Mouse (Mus musculus) thymus, adult 2 months (tissue): ENCODE data around the gene Copb2.

Experiments used
- CTCF ChIP-seq: fragments of 200-500 bp; IDR thresholded peaks from 2 replicates; pipeline ENCODE4 v1.5.1; 2012; ENCODE audit warnings: mild to moderate bottlenecking, control low read depth, low read length, moderate library complexity, borderline replicate concordance; ENCODE audit not compliant: control insufficient read depth, poor library complexity, insufficient read depth; ENCODE audit errors: extremely low read depth
- POLR2A ChIP-seq: fragments of 200-500 bp; IDR thresholded peaks from 2 replicates; pipeline ENCODE4 v1.6.1; 2012; ENCODE audit warnings: mild to moderate bottlenecking, low read length, control low read depth, moderate library complexity; ENCODE audit not compliant: control insufficient read depth, poor library complexity, insufficient read depth; ENCODE audit errors: extremely low read depth

- TF ChIP-seq CTCF: no peak
- TF ChIP-seq POLR2A: no peak
Observed at GRCm38 (mm10) chr9:98633287-98634162, 70.0 kb downstream of the Copb2 start.
